Mouse (Mus musculus) Muller cell, postnatal 12 days (primary cell): Measurements from ENCODE around the gene Dennd4a.

Experiments used
- DNase-seq: peaks from one replicate; pipeline ENCODE4 v3.0.0-alpha.2; 2015; ENCODE audit errors: inconsistent ontology term

Gene Dennd4a

DNA sequence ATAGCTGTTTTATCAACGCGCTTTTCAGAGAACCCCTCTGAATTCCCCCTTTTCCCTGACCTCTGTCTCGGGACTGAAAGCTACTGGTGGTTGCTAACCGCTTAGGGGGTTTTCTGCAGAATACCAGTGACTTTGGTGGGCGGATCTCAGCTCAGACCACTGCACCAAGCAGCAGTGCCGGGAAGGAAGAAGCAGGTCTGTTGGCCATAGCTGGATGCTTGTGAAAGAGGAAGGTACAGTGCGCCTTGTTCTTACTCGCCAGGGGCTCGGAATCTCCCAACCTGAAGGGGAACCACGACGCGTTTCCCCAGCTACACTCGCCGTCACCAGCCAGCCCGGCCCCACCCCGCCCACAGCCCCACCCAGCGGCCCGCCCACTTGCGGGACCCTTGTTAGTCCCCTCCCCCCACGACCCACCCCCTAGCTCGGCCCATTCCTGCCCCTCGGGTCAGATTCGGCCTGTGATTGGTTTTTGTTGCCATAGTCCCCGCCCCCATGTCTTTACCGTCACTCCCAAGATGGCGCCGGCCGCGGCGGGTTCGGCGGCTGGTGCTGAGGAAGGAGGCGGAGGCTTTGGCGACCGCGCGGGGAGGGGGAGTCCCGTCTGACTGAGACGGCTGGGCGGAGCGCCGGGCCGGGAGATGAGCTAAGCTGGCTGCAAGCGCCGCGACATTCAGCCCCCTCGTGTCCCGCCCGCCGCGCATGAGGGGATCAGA is at the start of gene Dennd4a:
Gene Dennd4a, plus strand, starts transcription at position 519 of the 716 bp plus-strand sequence.
- DNase-seq, result peak; percentile 100

DNA sequence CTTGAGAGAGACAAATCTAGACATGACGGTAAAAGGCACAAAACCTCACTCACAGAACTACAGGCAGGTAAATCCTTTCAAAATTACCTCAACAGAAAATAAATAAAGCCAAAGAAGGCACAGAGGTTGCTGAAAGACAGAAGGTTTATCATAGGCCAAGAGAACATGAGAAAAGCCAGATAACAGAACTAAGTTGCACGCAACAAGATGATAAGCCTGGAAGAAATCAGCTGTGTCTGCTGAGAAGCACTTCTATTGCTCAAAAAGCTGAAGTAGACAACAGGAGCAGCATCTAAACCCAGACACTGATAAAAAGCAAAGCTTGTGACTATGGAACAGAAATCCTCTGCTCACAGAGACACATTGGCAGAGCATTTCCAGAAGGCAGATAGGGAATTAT is 46.3 kb upstream of the Dennd4a start:
- DNase-seq, result no peak

DNA sequence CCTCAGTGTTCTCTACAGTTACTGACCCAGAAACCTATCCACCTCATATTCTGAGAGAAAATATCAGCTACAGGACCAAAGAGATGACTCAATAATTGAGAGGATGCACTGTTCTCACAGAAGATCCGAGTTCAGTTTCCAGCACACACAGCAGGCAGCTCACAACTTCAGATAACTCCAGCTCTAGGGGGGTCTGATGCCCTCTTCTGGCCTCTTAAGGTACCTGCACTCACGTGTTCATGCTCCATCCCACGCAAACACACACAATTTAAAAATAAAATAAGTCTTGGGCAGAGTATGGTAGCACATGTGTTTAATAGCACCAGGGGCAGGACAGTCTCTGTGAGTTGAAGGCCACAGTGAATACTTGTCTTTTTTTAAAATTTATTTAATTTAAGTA is 45.0 kb upstream of the Dennd4a start:
- no peak for DNase-seq

DNA sequence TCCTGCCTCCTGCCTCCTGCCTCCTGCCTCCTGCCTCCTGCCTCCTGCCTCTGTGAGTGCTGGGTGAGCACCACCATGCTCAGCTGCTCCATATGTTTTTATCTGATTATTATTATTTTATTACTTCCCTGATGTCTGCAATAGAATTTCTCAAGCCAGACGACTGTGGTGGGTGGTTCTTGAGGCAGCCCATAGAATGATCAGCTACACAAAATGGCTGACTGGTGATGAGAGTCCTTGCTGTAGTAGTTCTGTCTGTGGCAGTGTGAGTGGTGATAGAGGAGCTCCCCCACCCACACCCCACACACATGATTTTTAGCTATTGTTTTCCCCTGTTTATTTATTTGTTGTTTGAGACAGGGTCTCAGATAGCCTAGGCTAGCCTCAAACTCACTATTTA is 43.3 kb upstream of the Dennd4a start:
- no peak for DNase-seq

DNA sequence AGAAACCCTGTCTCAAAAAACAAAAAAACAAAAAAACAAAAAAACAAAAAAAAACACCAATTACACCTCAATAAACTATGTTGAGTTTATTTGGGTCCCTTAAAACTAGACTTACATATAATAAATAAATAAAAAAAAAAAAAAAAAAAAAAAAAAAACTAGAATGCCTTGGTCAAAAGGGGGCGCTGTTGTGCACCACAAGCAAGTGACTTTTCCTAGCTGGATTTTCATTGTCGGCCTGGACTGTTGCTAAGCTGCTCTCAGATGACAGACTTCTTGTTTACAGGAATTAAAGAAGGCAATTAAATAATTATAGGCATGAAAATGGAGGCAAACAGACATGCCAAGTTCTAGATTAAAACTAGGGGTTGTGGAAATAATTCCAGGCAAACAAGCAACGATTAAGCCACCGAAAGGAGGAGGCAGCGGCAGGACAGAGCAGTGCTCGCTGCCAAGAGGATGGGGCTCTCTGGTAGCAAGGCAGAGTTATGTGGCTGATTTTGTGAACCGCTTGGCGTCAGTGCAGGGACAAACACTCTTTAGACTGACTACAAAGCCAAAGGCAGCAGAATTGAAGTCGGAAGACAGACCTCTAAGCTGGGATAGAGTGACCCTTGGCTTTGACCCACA is 42.0 kb upstream of the Dennd4a start:
- peak; percentile 80 for DNase-seq

DNA sequence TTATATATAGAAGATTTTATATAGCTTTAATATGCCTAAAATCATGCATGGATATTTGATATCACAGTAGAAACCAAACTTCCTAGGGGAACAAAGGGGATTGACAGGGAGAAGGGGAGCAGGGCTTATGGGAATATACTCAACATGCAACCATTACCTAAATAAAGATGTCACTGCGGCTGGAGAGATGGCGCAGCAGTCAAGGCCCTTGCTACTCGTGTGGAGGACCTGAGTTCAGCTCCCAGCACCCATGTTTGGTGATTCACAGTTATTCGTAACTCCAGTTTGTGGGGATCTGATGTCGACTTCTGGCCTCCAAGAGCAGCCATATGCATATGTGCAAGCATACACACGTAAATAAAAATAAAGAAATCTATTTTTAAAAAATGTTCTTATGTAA is 41.2 kb upstream of the Dennd4a start:
- no peak for DNase-seq

DNA sequence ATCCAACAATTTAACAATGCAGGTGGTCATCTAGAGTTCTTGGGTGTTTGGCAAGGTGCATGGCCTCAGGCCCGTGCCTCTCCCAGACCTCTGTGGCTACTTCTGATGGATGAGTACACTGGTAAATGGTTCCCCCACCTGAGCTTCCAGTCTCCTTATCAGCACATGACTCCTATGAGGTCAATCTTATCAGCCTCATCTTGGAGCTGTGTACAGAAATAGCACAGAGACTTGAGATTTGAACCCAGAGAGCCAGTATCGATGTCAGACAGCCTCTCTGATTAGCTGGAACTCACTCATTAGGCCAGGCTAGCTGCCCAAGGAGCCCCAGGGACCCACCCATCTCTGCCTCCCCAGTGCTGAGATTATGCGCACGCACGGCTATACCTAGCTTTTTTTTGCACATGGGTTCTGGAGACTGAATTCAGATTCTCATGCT is 40.7 kb upstream of the Dennd4a start:
- no peak for DNase-seq

DNA sequence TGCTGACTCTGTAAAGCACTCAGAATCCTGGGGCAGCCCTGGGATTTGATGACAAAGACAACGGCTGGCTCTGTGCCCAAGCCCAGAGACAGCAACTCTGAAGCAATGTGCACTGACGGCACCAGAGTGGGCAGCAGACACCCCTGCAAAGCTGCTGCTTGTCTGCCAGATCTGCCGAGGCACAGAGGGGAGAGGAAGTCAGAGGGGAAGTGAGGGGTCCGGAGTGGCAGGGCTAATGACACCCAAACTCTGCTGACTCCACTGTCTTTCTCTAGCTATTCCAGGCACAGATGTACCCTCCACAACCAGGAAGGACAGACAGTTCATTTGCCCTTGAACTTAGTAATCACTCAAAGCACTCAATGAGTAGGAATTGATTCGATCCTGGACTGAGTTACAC is 39.9 kb upstream of the Dennd4a start:
- peak; percentile 41 for DNase-seq

DNA sequence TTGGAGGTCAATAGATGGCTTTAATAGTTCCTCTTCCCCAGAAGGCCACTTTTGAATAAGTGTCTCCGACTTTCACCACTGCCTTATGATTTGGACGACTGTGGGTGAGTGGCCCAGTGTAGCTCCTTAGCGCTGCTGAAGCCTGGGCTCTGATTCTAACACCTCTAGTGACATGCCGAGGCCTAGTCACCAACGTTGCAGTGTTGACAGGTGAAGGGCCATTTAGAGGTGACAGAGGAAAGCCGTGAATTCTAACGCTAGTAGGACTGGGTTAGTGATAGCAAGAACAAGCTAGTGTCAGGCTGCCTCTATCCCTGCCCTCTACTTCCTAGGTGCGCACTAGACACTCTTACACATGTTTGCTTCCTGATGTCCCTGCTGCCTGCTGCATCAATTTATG is 37.9 kb upstream of the Dennd4a start:
- DNase-seq, result no peak

DNA sequence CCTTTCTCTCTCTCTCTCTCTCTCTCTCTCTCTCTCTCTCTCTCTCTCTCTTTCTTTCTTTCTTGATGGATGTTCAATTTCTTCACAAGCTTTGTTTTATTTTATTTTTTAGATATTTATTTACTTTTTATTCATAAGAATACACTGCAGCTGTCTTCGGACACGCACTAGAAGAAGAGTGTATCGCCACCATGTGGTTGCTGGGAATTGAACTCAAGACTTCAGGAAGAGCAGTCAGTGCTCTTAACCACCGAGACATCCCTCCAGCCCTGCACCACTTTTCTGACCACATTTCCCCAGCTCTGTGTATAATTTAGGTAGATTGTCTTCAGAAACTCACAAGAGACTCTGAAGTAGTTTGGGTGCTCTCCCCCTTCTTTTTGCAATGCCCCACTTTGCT is 37.2 kb upstream of the Dennd4a start:
- DNase-seq, result no peak

DNA sequence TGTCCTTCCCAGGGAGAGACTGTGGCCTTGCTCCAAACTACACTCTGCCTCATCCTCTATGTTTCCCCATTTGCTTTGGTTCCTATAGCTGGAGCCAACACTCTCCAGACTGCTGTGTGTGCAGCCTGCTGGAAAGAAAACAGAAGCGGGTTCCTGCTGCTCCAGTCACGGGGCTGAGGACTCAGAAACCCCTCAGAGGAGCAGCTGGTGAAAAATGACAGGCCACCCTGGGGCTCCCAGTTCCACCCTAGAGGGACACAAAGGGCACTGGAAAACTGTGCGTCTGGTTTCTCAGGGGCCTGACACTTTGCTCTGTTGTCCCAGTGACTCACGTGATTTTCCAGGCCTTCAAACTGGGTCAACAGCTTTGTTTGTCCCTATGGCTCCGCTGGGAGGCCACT is 36.7 kb upstream of the Dennd4a start:
- DNase-seq, result peak; percentile 78

DNA sequence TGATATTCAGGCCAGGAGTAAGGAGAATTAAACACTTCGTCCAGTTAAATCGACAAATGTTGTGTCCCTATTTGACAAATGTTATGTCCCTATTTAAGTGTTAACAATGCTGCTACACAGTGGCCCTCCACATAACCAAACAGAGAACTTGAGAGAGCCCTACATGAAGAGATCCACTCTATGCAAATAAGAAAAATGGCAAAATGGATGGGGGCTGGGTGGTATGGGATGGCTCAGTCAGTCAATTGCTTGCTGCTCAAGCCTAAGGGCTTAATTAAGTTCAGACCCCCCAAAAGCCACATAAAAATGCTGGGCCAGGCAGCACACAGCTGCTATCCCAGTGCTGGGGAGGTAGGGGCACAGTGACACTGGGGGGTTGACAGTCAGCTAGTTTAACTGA is 36.3 kb upstream of the Dennd4a start:
- DNase-seq, result no peak

DNA sequence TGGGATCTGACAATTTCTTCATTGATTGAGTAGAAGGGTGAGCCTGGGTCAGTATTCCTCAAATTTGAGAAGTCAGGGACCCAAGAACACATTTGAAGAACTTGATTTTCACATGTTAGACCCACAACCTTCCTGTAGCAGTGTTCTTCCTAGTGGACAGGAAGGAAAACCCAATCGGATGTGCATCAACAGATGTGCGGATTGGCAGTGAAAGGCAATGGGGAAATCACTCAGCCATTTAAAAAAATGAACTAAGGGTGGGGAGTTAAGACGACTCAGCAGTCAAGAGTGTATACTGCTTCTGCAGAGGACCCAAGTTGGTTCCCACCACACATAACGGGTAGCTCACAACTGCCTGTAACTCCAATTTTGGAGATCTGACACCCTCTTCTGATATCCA is 35.6 kb upstream of the Dennd4a start:
- DNase-seq, result no peak

DNA sequence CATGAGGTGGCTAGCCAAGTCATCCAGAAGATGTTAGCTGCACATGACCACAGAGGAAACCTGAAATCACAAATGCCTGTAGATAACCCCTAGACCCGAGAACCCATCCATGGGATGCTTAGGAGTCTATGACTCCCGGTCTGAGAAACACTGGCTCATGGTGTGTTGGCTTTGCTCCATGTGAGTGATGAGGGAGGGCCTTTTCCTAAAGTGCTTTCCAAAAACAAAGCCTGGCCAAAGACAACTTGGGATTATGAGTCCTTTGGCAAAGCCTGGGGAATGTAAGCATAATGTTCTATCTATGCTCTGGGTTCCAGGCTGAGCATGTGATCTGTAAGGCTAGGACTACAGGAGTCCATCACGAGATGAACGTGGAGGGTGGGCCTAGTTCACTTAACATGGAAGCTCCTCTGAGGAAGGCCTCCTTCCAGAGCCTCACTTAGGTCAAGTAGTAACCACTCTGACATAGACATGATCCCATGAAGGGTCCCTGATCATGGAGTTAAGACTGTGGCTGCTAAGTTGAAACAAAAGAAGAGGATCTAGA is 33.6 kb upstream of the Dennd4a start:
- DNase-seq, result no peak

DNA sequence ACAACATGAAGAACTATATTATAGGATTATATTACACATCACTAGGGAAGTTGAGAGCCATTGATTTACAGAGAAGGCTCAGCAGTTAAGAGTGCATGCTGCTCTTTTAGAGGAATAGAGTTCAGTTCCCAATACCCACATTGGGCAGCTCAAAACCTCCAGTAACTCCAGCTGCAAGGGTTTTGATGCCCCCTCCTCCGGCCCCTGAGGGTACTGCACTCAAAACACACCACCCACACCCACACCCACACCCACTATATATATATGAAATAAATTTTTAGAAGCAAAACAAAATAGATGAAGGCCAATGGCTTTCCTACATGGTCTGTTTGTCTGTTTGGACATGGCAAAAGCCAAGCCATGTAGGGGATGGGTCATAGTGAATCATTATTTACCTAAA is 33.0 kb upstream of the Dennd4a start:
- no peak for DNase-seq

DNA sequence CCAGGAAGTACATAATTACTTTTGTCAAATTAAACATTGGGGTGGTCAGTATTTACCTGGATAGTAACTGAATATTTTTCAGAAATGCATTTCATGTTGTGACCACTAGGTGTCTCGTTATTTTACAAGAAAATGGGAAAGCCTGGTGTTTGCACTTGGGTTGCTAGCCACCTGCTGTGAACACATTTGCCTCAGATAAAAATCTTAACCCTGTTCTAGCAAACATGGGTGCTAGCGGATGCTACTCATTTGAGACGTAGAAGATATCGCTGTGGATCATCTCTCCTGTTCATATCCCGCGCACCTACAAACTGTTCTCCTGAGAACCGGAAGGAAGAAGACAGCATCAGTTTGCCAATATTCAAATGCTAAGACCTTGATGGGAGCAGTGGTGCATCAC is 31.5 kb upstream of the Dennd4a start:
- DNase-seq, result peak; percentile 37

DNA sequence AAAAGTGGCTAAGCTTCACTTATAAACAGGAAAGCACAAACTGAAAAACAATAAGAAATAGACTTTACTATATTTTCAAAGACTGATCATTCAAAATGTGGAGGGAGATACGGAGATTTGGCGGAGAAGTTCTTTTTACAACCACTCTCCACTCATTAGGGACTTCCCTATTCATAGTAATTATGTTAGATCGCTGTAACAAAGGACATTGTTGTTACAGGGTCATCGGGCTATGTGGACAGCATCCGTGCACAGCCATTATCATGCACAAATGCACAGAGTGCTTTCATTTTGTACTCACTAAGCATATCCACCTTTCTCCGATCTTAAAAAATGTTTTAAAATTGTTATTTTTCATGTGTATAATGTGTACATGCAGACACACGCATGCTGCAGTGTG is 27.6 kb upstream of the Dennd4a start:
- peak; percentile 30 for DNase-seq

DNA sequence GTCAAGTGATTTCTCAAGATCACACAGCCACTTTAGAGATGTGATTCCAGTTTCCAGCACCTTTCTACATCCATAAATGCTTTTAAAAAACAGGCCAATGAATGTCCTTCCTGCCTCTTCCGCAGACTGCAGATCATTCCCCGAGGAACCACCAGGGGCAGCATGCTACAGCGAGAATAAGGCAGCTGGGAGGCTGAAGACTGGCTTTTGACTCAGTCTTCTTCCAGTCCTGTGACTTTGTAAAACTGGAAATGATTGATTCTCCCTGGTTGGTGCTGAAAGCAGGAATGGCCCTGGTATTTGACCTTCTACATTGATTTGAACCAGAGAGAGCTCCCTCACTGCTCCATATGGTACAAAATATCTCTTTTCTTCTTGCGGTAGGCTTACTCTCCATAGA is 26.3 kb upstream of the Dennd4a start:
- peak; percentile 27 for DNase-seq

DNA sequence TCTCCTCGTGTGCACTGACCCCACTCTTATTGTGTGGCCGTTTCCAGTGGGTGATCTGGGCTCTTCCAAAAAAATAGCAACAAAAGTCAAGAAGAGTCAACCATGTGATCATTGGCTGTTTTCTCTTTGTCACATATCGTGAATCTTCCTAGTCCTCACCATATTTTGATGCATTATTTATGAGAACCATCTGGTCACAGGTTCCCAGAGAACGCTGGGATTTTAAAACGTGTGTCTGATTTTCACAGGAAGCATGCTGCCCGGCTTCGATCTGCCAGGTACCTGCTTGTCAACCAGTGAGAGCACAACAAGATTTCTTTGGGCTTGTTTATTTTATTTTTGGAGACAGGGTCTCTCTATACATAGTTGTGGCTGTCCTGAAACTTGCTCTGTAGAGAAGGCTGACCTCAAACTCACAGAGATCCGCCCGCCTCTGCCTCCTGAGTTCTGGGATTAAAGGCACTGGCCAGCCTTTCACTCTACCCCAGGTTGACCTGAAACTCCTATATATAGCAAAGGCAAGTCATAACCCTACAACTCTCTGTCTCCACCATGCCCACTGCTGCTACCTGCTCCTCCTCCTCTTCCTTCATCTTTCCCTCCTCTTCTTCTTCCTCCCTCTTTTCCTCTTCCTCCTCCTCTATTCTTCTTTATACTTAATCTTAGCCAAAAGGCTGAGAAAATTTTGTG is 24.8 kb upstream of the Dennd4a start:
- DNase-seq, result no peak

DNA sequence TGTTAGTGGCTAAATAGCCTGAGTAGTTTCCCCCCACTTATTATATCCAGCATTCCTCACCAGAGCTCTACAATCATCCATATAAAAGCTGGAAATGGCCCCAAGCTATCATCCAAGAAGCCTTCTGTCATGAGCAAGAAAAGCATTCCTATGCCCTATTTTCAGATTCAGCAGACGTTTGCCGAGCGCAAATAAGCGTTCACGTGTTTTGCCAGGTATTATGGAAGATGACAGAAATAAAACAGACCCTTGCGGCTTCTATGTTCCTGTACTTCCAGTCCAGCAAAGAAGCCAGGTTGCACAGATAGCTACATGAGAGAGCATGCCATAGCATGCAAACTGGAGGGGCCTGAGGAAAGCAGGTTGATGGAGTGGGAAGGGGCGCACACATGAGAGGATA is 23.1 kb upstream of the Dennd4a start:
- no peak for DNase-seq

DNA sequence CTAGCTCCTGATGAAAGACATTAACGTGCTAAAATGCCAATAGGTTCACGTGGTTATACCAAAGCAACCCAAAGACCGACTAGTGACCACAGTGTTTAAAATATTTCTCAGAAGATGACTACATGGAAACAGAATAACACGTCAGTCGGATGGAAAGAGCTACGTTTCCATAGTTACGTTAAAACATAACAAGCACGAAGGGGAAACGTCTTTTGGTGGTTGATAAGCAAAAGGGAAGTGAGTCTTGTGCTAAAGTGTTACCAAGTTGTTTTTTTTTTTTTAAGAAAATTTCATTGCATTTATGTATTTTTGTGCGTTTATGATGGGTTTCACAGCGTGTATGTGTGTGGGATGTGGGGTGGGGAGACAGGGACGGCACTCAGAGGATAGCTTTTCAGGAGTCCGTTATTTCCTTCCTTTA is 21.8 kb upstream of the Dennd4a start:
- no peak for DNase-seq

DNA sequence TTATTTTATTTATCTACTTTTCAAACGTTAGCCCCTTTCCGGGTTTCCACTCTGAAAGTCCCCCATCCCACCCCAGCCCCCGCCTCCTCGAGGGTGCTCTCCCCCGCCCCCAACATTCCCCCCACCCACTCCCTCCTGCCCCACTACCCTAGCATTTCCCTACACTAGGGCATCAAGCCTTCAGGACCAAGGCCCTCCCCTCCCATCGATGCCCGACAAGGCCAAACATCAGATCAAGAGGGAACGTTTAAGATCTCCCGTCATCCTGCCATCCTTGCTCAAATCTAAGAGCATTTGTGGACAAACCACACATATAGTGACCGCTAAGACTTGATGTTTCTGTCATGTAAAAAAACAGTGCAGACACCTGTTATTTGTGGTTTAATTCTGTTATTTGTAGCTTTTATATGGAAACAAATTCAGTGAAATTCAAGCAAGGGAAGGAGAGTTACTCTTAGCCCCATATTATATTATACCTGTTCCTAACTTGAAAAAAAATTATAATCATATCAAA is 21.2 kb upstream of the Dennd4a start:
- DNase-seq, result no peak
